7 mouse cellular contexts compared by ENCODE assay signal in genomic region chr15:31529811-31530658, GRCm38 (mm10). TPM values are rescaled to one million over a fixed set of nuclear protein-coding genes. Genes with fewer than 3 reads are reported as not detected.
DNase-seq lines count a peak whose midpoint lies in the region; ATAC-seq and TF ChIP-seq lines count a peak whose summit lies in the region.

No protein-coding gene starts in this region.

- H3K4me2 ChIP-seq in forebrain, postnatal 0 days (ENCODE audit: low read depth) = peak overlapping the region; percentile 67
- peak overlapping the region; percentile 68 for H3K4me2 ChIP-seq in hindbrain, embryonic 14.5 days (replicated peaks)
- H3K4me2 ChIP-seq in limb, embryonic 11.5 days (ENCODE audit: low read depth, severe bottlenecking) = peak overlapping the region; percentile 65
- peak overlapping the region; percentile 80 for H3K4me2 ChIP-seq in midbrain, embryonic 15.5 days

- peak overlapping the region; percentile 98 for H3K27ac ChIP-seq in forebrain, postnatal 0 days (ENCODE audit: low read depth, low read length)
- H3K27ac ChIP-seq in hindbrain, embryonic 14.5 days = peak overlapping the region; percentile 99
- peak overlapping the region; percentile 96 for H3K27ac ChIP-seq in limb, embryonic 11.5 days (replicated peaks; ENCODE audit: low read depth, low read length)
- peak overlapping the region; percentile 98 for H3K27ac ChIP-seq in midbrain, embryonic 15.5 days

- WGBS in forebrain, postnatal 0 days = 2% methylated on average over 56 of the region's 56 CpGs
- WGBS in hindbrain, embryonic 14.5 days = under 1% methylated on average over 52 of the region's 56 CpGs
- 1% methylated on average over 56 of the region's 56 CpGs for WGBS in limb, embryonic 11.5 days
- under 1% methylated on average over 56 of the region's 56 CpGs for WGBS in midbrain, embryonic 15.5 days

- peak overlapping the region; percentile 90 for H3K9ac ChIP-seq in forebrain, postnatal 0 days
- peak overlapping the region; percentile 88 for H3K9ac ChIP-seq in hindbrain, embryonic 14.5 days
- peak overlapping the region; percentile 93 for H3K9ac ChIP-seq in limb, embryonic 11.5 days (ENCODE audit: low read length)
- H3K9ac ChIP-seq in midbrain, embryonic 15.5 days = peak overlapping the region; percentile 83

- peaks cover 10% of the 10 kb centered on the region for H3K4me1 ChIP-seq in forebrain, postnatal 0 days (ENCODE audit: insufficient read depth)
- H3K4me1 ChIP-seq in hindbrain, embryonic 14.5 days (replicated peaks; ENCODE audit: control insufficient read depth, insufficient read depth, low read length) = peaks cover 17% of the 10 kb centered on the region
- peaks cover 5% of the 10 kb centered on the region for H3K4me1 ChIP-seq in limb, embryonic 11.5 days (ENCODE audit: control insufficient read depth, insufficient read depth, low read length)
- H3K4me1 ChIP-seq in midbrain, embryonic 15.5 days = peaks cover 21% of the 10 kb centered on the region

- no peak; the same call in 1 of the 2 replicates for ATAC-seq in forebrain, postnatal 0 days
- ATAC-seq in hindbrain, embryonic 14.5 days (ENCODE audit: low FRiP score) = peak; percentile 50
- peak; percentile 42 for ATAC-seq in limb, embryonic 11.5 days (ENCODE audit: insufficient number of reproducible peaks, low FRiP score, low TSS enrichment, low read depth)
- ATAC-seq in midbrain, embryonic 15.5 days (replicated peaks) = peak; percentile 55

- peak; percentile 45 for DNase-seq in NIH3T3 (ENCODE audit: low read depth)
- DNase-seq in cerebellum, adult 11-12 months = peak; percentile 78
- DNase-seq in forebrain, postnatal 0 days = peak; percentile 25
- DNase-seq in hindbrain, embryonic 14.5 days (ENCODE audit: low spot score) = peak; percentile 39
- peak; percentile 74 for DNase-seq in limb, embryonic 11.5 days (ENCODE audit: low spot score)
- peak; percentile 40 for DNase-seq in splenic B cell, adult 2 months (ENCODE audit: low read depth, low spot score)

- TF ChIP-seq CTCF in forebrain, postnatal 0 days (IDR thresholded peaks at IDR 0.05; ENCODE audit: low read depth) = no peak

- H3K4me3 ChIP-seq in forebrain, postnatal 0 days (ENCODE audit: low read depth, low read length) = peak overlapping the region; percentile 98
- H3K4me3 ChIP-seq in hindbrain, embryonic 14.5 days (replicated peaks; ENCODE audit: low read length) = peak overlapping the region; percentile 73
- peak overlapping the region; percentile 97 for H3K4me3 ChIP-seq in limb, embryonic 11.5 days (ENCODE audit: low read depth, low read length)
- peak overlapping the region; percentile 99 for H3K4me3 ChIP-seq in midbrain, embryonic 15.5 days

- H3K36me3 ChIP-seq in forebrain, postnatal 0 days (ENCODE audit: insufficient read depth) = no peaks in the 10 kb centered on the region
- H3K36me3 ChIP-seq in hindbrain, embryonic 14.5 days (replicated peaks; ENCODE audit: control insufficient read depth, insufficient read depth) = no peaks in the 10 kb centered on the region
- H3K36me3 ChIP-seq in limb, embryonic 11.5 days (ENCODE audit: control insufficient read depth, insufficient read depth, low read length) = no peaks in the 10 kb centered on the region; the same call in 1 of the 2 replicates
- no peaks in the 10 kb centered on the region for H3K36me3 ChIP-seq in midbrain, embryonic 15.5 days (replicated peaks)
- no peaks in the 10 kb centered on the region for H3K36me3 ChIP-seq in splenic B cell, adult 2 months (ENCODE audit: control insufficient read depth, insufficient read depth, low read length, poor library complexity, severe bottlenecking)

- no peaks in the 10 kb centered on the region for H3K9me3 ChIP-seq in forebrain, postnatal 0 days (ENCODE audit: low read length)
- 0 out of 2 replicates have a peak, but pooled peaks cover 3% of the 10 kb centered on the region for H3K9me3 ChIP-seq in hindbrain, embryonic 14.5 days (ENCODE audit: control insufficient read depth, low read length)
- no peaks in the 10 kb centered on the region for H3K9me3 ChIP-seq in limb, embryonic 11.5 days (ENCODE audit: control insufficient read depth, low read length)
- H3K9me3 ChIP-seq in midbrain, embryonic 15.5 days = no peaks in the 10 kb centered on the region

- H3K27me3 ChIP-seq in forebrain, postnatal 0 days (ENCODE audit: insufficient read depth, low read length) = no peaks in the 10 kb centered on the region
- H3K27me3 ChIP-seq in hindbrain, embryonic 14.5 days (ENCODE audit: control insufficient read depth, insufficient read depth, low read length) = no peaks in the 10 kb centered on the region
- no peaks in the 10 kb centered on the region for H3K27me3 ChIP-seq in limb, embryonic 11.5 days (ENCODE audit: control insufficient read depth, insufficient read depth, low read length)
- H3K27me3 ChIP-seq in midbrain, embryonic 15.5 days (replicated peaks) = no peaks in the 10 kb centered on the region
- no peaks in the 10 kb centered on the region for H3K27me3 ChIP-seq in splenic B cell, adult 2 months (ENCODE audit: control insufficient read depth, insufficient read depth, low read length, poor library complexity, severe bottlenecking)

RNA-seq across cellular contexts. Expression of gene March6, which starts 0.8 kb away (rescaled TPM):
- 149 and 209 TPM in 2 replicates for total RNA-seq in forebrain, postnatal 0 days (2014; rRNA removed)
- polyA plus RNA-seq in forebrain, postnatal 0 days (2015; fragmentation: Nextera tagmentation; extraction: Ambion mirVana) = 38.4 and 60.2 TPM in 2 replicates
- 102 and 116 TPM in 2 replicates for polyA plus RNA-seq in hindbrain, embryonic 14.5 days (2014; fragmentation: Nextera tagmentation; extraction: Ambion mirVana)
- 40.5 and 41.5 TPM in 2 replicates for polyA plus RNA-seq in limb, embryonic 11.5 days (2014; fragmentation: Nextera tagmentation; extraction: Ambion mirVana)
- 86.5 and 96.9 TPM in 2 replicates for polyA plus RNA-seq in midbrain, embryonic 15.5 days (2015; fragmentation: Nextera tagmentation; extraction: Ambion mirVana)

RNA-seq across cellular contexts. Expression of gene Cmbl, which starts 35.2 kb away (rescaled TPM):
- total RNA-seq in forebrain, postnatal 0 days (2014; rRNA removed) = 26.3 and 27.2 TPM in 2 replicates
- polyA plus RNA-seq in forebrain, postnatal 0 days (2015; fragmentation: Nextera tagmentation; extraction: Ambion mirVana) = 19.9 and 20.9 TPM in 2 replicates
- polyA plus RNA-seq in hindbrain, embryonic 14.5 days (2014; fragmentation: Nextera tagmentation; extraction: Ambion mirVana) = 8.8 and 9.1 TPM in 2 replicates
- polyA plus RNA-seq in limb, embryonic 11.5 days (2014; fragmentation: Nextera tagmentation; extraction: Ambion mirVana) = 0.54 and 1.1 TPM in 2 replicates
- polyA plus RNA-seq in midbrain, embryonic 15.5 days (2015; fragmentation: Nextera tagmentation; extraction: Ambion mirVana) = 14.3 and 15.7 TPM in 2 replicates

Comparison
In these comparisons a context has a peak if more than half of its experiments do, and no peak if none do; other contexts are left out.
1. DNase-seq: peak in every context shown above with its lines; median percentile 78 in cerebellum, adult 11-12 months; 74 in limb, embryonic 11.5 days; 45 in NIH3T3; 40 in splenic B cell, adult 2 months; 39 in hindbrain, embryonic 14.5 days; 25 in forebrain, postnatal 0 days.